Mouse (Mus musculus) natural killer cell, adult 2 months (primary cell): ENCODE data around the gene Prkag2.
A peak's percentile ranks its signal among the peaks of the same experiment; 100 is the strongest.

Experiments
- DNase-seq, 2 experiments: peaks; one replicate each; pipeline ENCODE4 v3.0.0; 2022; ENCODE audit warnings: low spot score in 2 of 2

The Prkag2 gene

GRCm38 (mm10) chr5:24995576-24996100 lies 104.8 kb downstream of the Prkag2 start:
- DNase-seq: no peak

- DNase-seq: no peak
Observed at GRCm38 (mm10) chr5:24993190-24993589, 107.3 kb downstream of the Prkag2 start.

GRCm38 (mm10) chr5:24991575-24991974 lies 108.9 kb downstream of the Prkag2 start:
- no peak for DNase-seq

GRCm38 (mm10) chr5:24990460-24990859 lies 110.0 kb downstream of the Prkag2 start:
- DNase-seq: no peak

GRCm38 (mm10) chr5:24989683-24990082 lies 110.8 kb downstream of the Prkag2 start:
- DNase-seq: no peak

GRCm38 (mm10) chr5:24986956-24987355 lies 113.5 kb downstream of the Prkag2 start:
- DNase-seq: no peak

GRCm38 (mm10) chr5:24986204-24986940 lies 114.1 kb downstream of the Prkag2 start:
- no peak for DNase-seq

GRCm38 (mm10) chr5:24985434-24986176 lies 114.8 kb downstream of the Prkag2 start:
- no peak for DNase-seq

- DNase-seq: no peak
Observed at GRCm38 (mm10) chr5:24984157-24984556, 116.3 kb downstream of the Prkag2 start.

GRCm38 (mm10) chr5:24983539-24983938 lies 116.9 kb downstream of the Prkag2 start:
- peak; percentile 21 to 49 for DNase-seq

GRCm38 (mm10) chr5:24982258-24982657 lies 118.2 kb downstream of the Prkag2 start:
- no peak for DNase-seq

GRCm38 (mm10) chr5:24981765-24982164 lies 118.7 kb downstream of the Prkag2 start:
- no peak for DNase-seq

GRCm38 (mm10) chr5:24979968-24980345 lies 120.5 kb downstream of the Prkag2 start:
- no peak for DNase-seq

- DNase-seq: no peak
Observed at GRCm38 (mm10) chr5:24979312-24979967, 121.0 kb downstream of the Prkag2 start.

- DNase-seq: no peak
Observed at GRCm38 (mm10) chr5:24976907-24977306, 123.5 kb downstream of the Prkag2 start.

GRCm38 (mm10) chr5:24976236-24976635 lies 124.2 kb downstream of the Prkag2 start:
- no peak for DNase-seq

GRCm38 (mm10) chr5:24975100-24975499 lies 125.3 kb downstream of the Prkag2 start:
- DNase-seq: no peak

- DNase-seq: no peak
Observed at GRCm38 (mm10) chr5:24973672-24974225, 126.7 kb downstream of the Prkag2 start.

GRCm38 (mm10) chr5:24973228-24973627 lies 127.2 kb downstream of the Prkag2 start:
- DNase-seq: peak in 1 of 2 experiments; percentile 61

- no peak for DNase-seq
Observed at GRCm38 (mm10) chr5:24970552-24971275, 129.7 kb downstream of the Prkag2 start.

GRCm38 (mm10) chr5:24969241-24969880 lies 131.1 kb downstream of the Prkag2 start:
- no peak for DNase-seq
